Mouse (Mus musculus): ENCODE measurements around the gene Derl3.

- TF ChIP-seq CTCF (IDR thresholded peaks at IDR 0.05; ENCODE audit: low read depth, low read length) (no peak), POLR2A (IDR thresholded peaks at IDR 0.05; ENCODE audit: borderline replicate concordance, low read depth, low read length) (no peak)
Measured at GRCm38 (mm10) chr10:75930304-75930703, 37.1 kb downstream of the Derl3 start.
